Mouse (Mus musculus): ENCODE measurements around the gene Hic2.

GRCm38 (mm10) chr16:17209404-17209960, 23.9 kb upstream of the Hic2 start:
- no peak for TF ChIP-seq GATA1 (IDR thresholded peaks at IDR 0.05; ENCODE audit: borderline replicate concordance, low read length)
- no peak for TF ChIP-seq FLI1 (IDR thresholded peaks at IDR 0.05; ENCODE audit: low read length)
